Mouse (Mus musculus) MEL-GATA-1-ER (cell line): Measurements from ENCODE around the gene Mustn1.

ENCODE experiments used
- DNase-seq: peaks from one replicate; pipeline ENCODE4 v3.0.0-alpha.2; 2012; ENCODE audit warnings: low read depth; ENCODE audit errors: extremely low read depth

The Mustn1 gene

DNA sequence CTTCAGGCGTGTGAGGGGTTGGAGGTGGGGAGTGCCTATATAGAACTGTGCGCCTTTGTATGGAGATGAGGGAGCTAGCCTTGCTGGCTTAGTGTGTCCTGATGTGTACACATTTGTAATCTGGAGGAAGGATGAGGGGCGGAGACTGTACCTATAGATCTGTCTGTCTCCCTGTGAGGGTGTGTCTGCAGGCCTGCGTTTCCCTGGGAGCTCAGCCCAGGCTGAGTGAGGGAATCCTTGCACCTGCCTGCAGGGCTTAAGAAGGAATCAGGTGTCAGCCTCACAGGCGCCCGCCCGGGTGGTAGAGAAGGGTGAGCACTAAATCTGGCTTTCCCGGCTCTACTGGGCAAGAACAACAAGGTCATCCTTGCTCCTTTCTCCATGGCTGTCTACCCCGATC lies 794 bp downstream of the Mustn1 start:
- no peak for DNase-seq

- no peak for DNase-seq
Observed at GRCm38 (mm10) chr14:30880251-30880650, 1.3 kb downstream of the Mustn1 start.

GRCm38 (mm10) chr14:30880811-30881717 lies 2.1 kb downstream of the Mustn1 start:
- peak; percentile 29 for DNase-seq

DNA sequence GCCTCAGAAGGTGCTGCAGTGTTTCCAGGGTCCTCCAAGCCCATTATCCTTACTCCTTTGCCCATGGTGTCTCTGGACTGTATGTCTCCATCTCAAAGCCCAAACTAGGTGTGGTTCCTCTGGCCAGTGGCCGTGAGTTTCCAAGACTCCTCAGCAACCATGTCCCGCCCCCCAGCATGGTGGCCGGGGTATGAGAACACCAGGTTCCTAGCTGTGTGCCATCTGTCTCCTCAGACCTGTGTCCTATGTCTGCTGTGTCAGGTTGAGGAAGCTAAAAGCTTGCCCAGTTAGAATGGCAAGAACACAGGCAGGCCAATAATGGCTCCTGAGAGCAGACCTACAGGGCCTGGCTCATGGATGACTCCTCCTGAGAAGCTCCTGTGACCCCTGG lies 2.7 kb downstream of the Mustn1 start:
- no peak for DNase-seq

DNA sequence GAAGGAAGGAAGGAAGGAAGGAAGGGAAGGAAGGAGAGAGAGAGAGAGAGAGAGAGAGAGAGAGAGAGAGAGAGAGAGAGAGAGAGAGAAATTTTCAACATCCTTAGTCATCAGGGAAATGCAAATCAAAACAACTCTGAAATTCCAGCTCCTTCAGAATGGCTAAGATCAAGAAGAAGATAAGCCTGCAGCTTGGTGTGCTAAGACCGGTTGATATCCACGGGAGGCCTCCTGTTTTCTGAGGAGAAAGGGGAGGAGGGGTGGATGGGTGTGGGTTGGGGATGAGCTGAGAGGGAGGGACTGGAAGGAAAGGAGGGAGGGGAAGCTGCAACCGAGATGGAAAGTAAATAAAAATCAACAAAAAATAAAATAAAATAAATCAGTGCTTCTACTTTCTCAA lies 6.3 kb downstream of the Mustn1 start:
- DNase-seq = no peak

DNA sequence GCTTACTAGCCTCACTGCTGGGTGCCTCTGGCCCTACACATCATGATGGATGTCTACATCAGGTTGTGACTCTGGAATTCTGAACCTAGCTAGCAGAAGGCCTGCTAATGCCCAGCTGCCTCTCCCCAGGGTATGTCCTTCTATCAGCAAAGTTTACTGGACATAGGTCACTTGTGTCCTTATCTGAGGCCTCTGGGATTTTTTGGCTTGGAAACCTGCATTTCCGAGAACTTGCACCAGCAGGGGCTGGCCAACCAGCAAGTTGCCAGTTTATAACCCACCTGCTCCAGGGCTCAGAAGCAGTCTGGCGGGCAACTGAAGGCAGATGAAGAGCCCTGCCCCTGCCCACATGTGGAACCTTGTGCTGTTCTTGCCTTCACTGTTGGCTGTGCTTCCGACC lies 7.2 kb downstream of the Mustn1 start, which contains the start of gene Itih4:
TSS of gene Itih4 (plus strand) at position 273 of the 400 bp plus-strand sequence.
- DNase-seq = no peak

DNA sequence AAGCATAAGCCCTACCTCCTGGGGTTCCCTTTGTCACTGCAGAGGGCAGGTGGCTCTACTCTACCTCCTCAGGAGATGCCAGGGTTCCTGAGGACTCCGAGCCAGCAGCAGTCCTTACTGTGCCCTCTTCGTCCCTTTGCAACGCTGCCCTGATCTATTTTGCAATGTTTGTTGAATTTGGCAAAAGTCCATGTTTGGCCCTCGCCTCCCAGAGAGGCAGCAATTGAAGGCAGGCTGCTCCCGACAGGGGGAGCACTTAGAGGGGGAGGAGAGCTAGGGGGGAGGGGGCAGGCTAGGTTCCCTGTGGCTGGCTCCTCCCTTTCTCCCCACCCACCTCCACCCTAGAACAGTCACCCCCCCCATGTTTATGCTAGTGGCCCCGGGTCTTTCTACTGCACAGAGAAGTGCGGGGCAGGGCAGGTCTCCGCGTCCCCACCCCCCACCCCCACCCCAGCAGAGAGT lies 9.3 kb downstream of the Mustn1 start:
- no peak for DNase-seq

GRCm38 (mm10) chr14:30899972-30900371 lies 21.0 kb downstream of the Mustn1 start:
- no peak for DNase-seq

DNA sequence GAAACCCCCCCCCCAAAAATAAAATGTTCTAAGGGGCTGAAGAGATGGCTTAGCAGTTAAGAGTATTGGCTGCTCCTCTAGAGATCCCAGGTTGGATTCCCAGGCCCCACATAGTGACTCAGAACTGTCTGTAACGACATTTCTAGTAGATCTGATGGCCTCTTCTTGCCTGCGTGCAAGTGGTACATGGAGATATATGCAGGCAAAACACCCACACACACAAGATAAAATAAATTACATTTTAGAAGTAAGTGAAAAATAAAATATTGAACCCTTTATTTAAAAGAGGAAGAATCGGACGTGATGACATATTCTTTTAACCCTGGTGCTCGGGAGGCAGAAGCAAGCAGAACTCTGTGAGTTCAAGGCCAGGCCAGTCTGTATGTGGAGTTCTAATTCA lies 23.6 kb downstream of the Mustn1 start:
- no peak for DNase-seq

DNA sequence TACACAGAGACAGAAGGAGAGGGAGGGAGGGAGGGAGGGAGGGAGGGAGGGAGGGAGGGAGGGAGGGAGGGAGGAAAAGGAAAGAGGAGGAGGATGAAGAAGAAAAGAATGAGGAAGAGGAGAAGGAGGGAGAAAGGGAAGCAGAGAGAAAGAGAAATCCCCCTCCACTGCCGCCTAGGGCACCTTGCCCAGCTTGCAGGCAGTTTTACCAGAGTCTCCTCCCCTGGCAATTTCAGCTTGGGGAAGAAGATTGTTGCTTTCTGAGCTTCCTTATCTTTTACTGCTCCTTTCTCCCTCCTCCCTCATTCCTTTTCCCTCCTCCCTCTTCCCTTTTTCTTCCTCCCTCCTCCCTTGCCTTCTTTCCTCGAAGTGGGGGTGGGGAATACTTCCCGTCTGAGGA lies 24.0 kb downstream of the Mustn1 start:
- no peak for DNase-seq

- DNase-seq = no peak
Observed at GRCm38 (mm10) chr14:30904307-30904706, 25.3 kb downstream of the Mustn1 start.

DNA sequence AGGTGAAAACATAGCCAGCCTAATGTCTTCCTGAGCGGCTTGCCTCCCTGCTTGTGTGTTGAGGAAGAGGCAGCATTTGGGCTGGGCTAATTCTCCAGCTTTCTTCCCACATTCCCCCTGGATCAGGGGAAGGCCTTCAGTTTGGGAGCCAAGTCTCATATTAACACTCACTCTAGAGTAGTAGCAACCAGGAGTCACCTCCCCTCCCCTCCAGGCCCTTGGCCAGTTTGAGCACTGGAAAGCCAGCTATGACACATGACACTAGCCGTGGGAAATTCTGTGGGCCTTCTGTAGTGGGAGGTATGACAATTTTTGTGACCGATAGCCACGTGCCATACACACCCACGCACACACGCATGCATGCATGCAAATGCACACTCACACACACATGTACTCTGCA lies 27.0 kb downstream of the Mustn1 start:
- no peak for DNase-seq

DNA sequence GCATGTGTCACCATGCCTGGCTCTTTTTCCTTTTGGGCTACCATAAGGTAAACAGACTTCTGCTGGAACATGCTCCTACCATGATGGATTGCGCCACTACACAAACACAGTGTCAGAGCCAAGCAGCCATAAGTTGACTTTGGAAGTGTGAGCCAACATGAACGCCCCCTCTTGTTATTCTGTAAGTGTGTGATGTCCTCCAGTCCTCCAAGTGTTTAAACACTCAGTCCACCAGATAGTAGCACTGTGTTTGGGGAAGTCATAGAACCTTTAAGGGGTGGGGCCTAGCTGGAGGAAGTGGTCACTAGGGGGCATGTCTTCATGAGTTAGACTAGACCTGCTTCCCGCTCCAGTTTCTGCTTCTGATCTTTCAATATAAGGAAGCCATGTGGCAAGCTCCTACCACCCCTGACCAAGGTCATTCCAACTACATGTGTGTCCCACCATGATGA lies 28.8 kb downstream of the Mustn1 start:
- DNase-seq = peak; percentile 78

DNA sequence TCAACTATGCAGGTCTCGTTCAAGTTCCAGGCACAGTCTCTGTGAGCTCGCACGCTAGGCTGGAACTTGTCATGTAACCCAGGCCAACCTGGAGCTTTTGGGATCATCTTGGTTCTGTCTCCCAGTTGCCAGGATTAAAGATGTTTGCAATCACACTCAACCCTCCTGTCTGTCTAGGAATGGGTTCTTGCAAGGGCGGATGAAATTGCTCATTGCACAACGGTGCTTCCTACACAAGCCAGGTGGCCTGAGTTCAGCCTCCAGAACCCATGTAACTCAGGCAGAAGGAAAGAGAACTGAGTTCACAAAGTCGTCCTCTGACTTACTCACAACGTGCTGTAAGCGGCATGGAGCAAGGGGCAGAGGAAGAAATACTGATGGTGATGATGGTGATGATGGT lies 32.1 kb downstream of the Mustn1 start:
- no peak for DNase-seq

DNA sequence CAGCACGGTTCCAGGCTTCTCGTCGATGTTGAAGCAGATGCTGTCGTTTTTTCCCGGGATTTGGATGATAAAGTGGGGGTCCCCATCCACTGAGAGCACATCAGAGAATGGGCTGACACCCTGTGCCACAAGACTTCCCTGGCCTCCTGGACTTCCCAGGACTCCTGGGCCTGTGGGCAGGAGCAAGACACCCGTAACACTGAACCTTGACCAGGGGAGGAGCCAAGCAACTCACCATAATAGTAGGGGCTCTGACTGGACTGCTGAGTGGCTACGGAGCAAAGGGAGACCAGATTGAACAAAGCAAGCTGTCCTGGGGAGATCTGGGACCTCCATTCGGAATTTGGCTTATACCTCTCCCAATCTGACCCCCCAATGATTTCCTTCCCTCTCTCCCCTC lies 33.6 kb downstream of the Mustn1 start:
- no peak for DNase-seq

GRCm38 (mm10) chr14:30913404-30913803 lies 34.4 kb downstream of the Mustn1 start:
- no peak for DNase-seq

DNA sequence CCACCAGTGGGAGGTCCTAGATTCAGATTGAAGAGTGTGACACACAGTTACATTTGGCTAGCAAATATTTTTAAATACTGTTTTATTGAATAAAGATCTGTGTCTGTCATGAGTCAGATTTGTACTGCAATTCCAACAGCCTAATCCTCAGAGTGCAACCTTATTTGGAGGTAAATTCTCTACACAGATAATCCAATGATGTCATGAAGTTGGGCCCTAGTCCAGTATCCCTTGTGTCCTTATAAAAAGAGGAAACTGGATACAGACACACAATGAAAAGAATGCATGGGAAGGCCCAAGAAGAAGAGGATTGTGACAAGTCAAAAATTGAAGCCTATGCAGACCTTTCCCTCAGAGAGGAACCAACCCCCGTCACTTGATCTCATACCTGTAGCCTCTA lies 37.5 kb downstream of the Mustn1 start:
- DNase-seq = no peak

GRCm38 (mm10) chr14:30922053-30922670 lies 43.2 kb downstream of the Mustn1 start:
- no peak for DNase-seq

- DNase-seq = no peak
Observed at GRCm38 (mm10) chr14:30923375-30924105, 44.5 kb downstream of the Mustn1 start, which contains the start of gene Itih3. Itih3 (minus strand) TSS chr14:30923760.

DNA sequence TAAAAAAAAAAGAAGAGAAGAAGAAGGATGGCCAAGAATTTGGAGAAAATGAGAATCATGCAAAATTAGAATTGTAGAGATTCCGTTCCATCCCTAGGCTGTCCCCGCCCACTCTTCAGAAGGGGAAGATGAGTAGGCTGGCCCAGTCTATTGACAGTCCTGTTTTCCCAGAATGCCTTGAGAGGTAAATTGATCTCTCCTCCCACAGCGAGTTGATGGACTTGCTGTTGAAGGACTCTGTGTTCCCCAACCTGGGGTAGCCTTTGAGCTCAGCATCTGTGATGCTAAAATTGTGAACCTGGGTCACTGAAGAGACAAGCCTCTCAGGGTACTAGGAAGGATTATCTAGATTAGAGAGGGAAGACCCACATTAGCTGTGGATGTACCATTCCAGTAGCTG lies 46.5 kb downstream of the Mustn1 start:
- no peak for DNase-seq

DNA sequence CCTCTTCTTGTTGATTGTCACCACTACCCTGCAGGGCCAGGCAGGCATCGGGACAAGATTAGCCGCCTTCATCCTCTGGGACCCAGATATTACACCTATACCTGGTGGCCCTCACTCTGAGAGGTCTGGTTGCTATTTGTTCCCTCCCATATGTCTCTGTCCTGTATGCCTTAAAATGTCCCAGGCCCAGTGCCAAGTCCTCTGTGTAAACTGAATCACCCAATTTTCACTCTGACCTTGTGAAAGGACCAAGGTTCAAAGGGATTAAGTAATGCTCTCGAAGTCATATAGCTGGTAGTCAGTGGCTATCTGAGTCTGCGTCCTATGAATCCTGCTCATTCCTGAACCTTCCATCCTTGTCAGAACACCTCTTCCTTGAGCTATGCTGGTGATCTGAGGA lies 51.4 kb downstream of the Mustn1 start:
- no peak for DNase-seq
